Mouse (Mus musculus) erythroblast, adult 5-6 weeks (primary cell): Measurements from ENCODE around the gene Sept11. TPM values are rescaled to one million over a fixed set of nuclear protein-coding genes. Genes with fewer than 3 reads are reported as not detected.

Source experiments
- ATAC-seq: replicated peaks from 2 replicates; pipeline ENCODE4 v1.8.0; 2016; ENCODE audit warnings: moderate number of reproducible peaks, mild to moderate bottlenecking, moderate TSS enrichment, inconsistent platforms; ENCODE audit not compliant: poor library complexity, low FRiP score, severe bottlenecking
- total RNA-seq, 2 experiments: library from RNA; stranded (forward) in 1 of 2; stranded (reverse) in 1 of 2; fragments of 150-400 nt in 1 of 2; fragments of 200-764, 138-1000 nt in 1 of 2; gene quantifications; 2 replicates each; pipeline versions ENCODE4 v1.2.3 to v1.2.4; 2015 to 2017; ENCODE audit warnings: low replicate concordance in 2 of 2

The Sept11 gene
- total RNA-seq, 2 experiments from 2014 or later, result 12.7 to 15.5 TPM

GRCm38 (mm10) chr5:93154401-93154800 lies 61.2 kb downstream of the Sept11 start:
- ATAC-seq, result no peak

- 0 out of 2 replicates have a peak, but pooled peaks have one; percentile 50 for ATAC-seq
Observed at GRCm38 (mm10) chr5:93163541-93163940, 70.3 kb downstream of the Sept11 start.

- no peak for ATAC-seq
Observed at GRCm38 (mm10) chr5:93167919-93168516, 74.8 kb downstream of the Sept11 start.

GRCm38 (mm10) chr5:93168654-93169053 lies 75.4 kb downstream of the Sept11 start:
- ATAC-seq, result no peak

GRCm38 (mm10) chr5:93171420-93171819 lies 78.2 kb downstream of the Sept11 start:
- no peak for ATAC-seq

- ATAC-seq, result no peak
Observed at GRCm38 (mm10) chr5:93172536-93172935, 79.3 kb downstream of the Sept11 start.

- ATAC-seq, result no peak
Observed at GRCm38 (mm10) chr5:93174675-93175074, 81.4 kb downstream of the Sept11 start.

- no peak for ATAC-seq
Observed at GRCm38 (mm10) chr5:93178616-93179015, 85.4 kb downstream of the Sept11 start.

GRCm38 (mm10) chr5:93180252-93180651 lies 87.0 kb downstream of the Sept11 start:
- ATAC-seq, result peak; percentile 63; the same call in 1 of the 2 replicates

GRCm38 (mm10) chr5:93183311-93183710 lies 90.1 kb downstream of the Sept11 start:
- ATAC-seq, result no peak

- 0 out of 2 replicates have a peak, but pooled peaks have one; percentile 20 for ATAC-seq
Observed at GRCm38 (mm10) chr5:93184548-93184947, 91.3 kb downstream of the Sept11 start.

GRCm38 (mm10) chr5:93189607-93190006 lies 96.4 kb downstream of the Sept11 start:
- ATAC-seq, result no peak

GRCm38 (mm10) chr5:93190428-93190827 lies 97.2 kb downstream of the Sept11 start:
- no peak for ATAC-seq

- no peak for ATAC-seq
Observed at GRCm38 (mm10) chr5:93198232-93198631, 105.0 kb downstream of the Sept11 start.

GRCm38 (mm10) chr5:93201181-93201580 lies 107.9 kb downstream of the Sept11 start:
- ATAC-seq, result no peak

- ATAC-seq, result peak; percentile 42
Observed at GRCm38 (mm10) chr5:93205371-93206108, 112.3 kb downstream of the Sept11 start.

- peak; percentile 92 for ATAC-seq
Observed at GRCm38 (mm10) chr5:93206109-93207005, 113.1 kb downstream of the Sept11 start, which contains the start of the genes Ccni and 2010109A12Rik. Gene Ccni (minus strand): TSS chr5:93206495. Gene 2010109A12Rik (plus strand): TSS chr5:93206518.

- ATAC-seq, result peak; percentile 36; the same call in 1 of the 2 replicates
Observed at GRCm38 (mm10) chr5:93207006-93207348, 113.7 kb downstream of the Sept11 start.

GRCm38 (mm10) chr5:93207555-93207954 lies 114.3 kb downstream of the Sept11 start:
- no peak for ATAC-seq

GRCm38 (mm10) chr5:93218375-93218774 lies 125.1 kb downstream of the Sept11 start:
- no peak for ATAC-seq
